Mouse (Mus musculus) olfactory bulb, adult 2 months (tissue): ENCODE measurements around the gene Fars2.

Source experiments
- CTCF ChIP-seq: fragments of 200-500 bp; IDR thresholded peaks from 2 replicates; pipeline ENCODE4 v1.5.1; 2012; ENCODE audit warnings: low read depth, mild to moderate bottlenecking, low read length, moderate library complexity; ENCODE audit not compliant: insufficient read depth
- POLR2A ChIP-seq: fragments of 200-500 bp; IDR thresholded peaks from 2 replicates; pipeline ENCODE4 v1.6.1; 2012; ENCODE audit warnings: mild to moderate bottlenecking, low read depth, low read length, moderate library complexity; ENCODE audit not compliant: insufficient read depth

GRCm38 (mm10) chr13:36538385-36538784, 421.2 kb downstream of the Fars2 start:
- no peak for TF ChIP-seq POLR2A
- no peak for TF ChIP-seq CTCF
